Mouse (Mus musculus): Measurements from ENCODE around the gene St8sia1.

The St8sia1 gene

GRCm38 (mm10) chr6:142812969-142813368, 151.3 kb downstream of the St8sia1 start:
- DNase-seq, result no peak

GRCm38 (mm10) chr6:142810239-142810638, 154.0 kb downstream of the St8sia1 start:
- DNase-seq, result no peak

- DNase-seq, result no peak
Observed at GRCm38 (mm10) chr6:142809373-142810098, 154.7 kb downstream of the St8sia1 start.

GRCm38 (mm10) chr6:142806326-142806725, 157.9 kb downstream of the St8sia1 start:
- DNase-seq, result no peak

GRCm38 (mm10) chr6:142804402-142804801, 159.8 kb downstream of the St8sia1 start, which contains the start of gene Sult6b2:
TSS of gene Sult6b2 (minus strand) at chr6:142804502.
- no peak for DNase-seq

GRCm38 (mm10) chr6:142802617-142803525, 161.4 kb downstream of the St8sia1 start:
- no peak for DNase-seq

- no peak for DNase-seq
Observed at GRCm38 (mm10) chr6:142801687-142802086, 162.6 kb downstream of the St8sia1 start.

- no peak for DNase-seq
Observed at GRCm38 (mm10) chr6:142799704-142800374, 164.4 kb downstream of the St8sia1 start.

GRCm38 (mm10) chr6:142798837-142799236, 165.4 kb downstream of the St8sia1 start:
- DNase-seq, result no peak

- DNase-seq, result no peak
Observed at GRCm38 (mm10) chr6:142797996-142798395, 166.3 kb downstream of the St8sia1 start.

GRCm38 (mm10) chr6:142795655-142796441, 168.4 kb downstream of the St8sia1 start:
- no peak for DNase-seq

GRCm38 (mm10) chr6:142795087-142795486, 169.2 kb downstream of the St8sia1 start:
- DNase-seq, result no peak

GRCm38 (mm10) chr6:142793468-142793867, 170.8 kb downstream of the St8sia1 start:
- DNase-seq, result no peak

- no peak for DNase-seq
Observed at GRCm38 (mm10) chr6:142792241-142792968, 171.8 kb downstream of the St8sia1 start.

GRCm38 (mm10) chr6:142789736-142790135, 174.5 kb downstream of the St8sia1 start:
- DNase-seq, result no peak

GRCm38 (mm10) chr6:142788042-142788987, 175.9 kb downstream of the St8sia1 start:
- DNase-seq, result no peak

GRCm38 (mm10) chr6:142786106-142786505, 178.1 kb downstream of the St8sia1 start:
- DNase-seq, result no peak

GRCm38 (mm10) chr6:142785343-142785742, 178.9 kb downstream of the St8sia1 start:
- DNase-seq, result peak; percentile 35

GRCm38 (mm10) chr6:142781286-142781685, 183.0 kb downstream of the St8sia1 start:
- DNase-seq, result no peak

GRCm38 (mm10) chr6:142780574-142781033, 183.6 kb downstream of the St8sia1 start:
- no peak for DNase-seq

Data from cerebellum, adult 11 months (tissue).